Mouse (Mus musculus) liver, embryonic 11.5 days (tissue): ENCODE results near the gene Tas1r2. TPM values are rescaled to one million over a fixed set of nuclear protein-coding genes. Genes with fewer than 3 reads are reported as not detected.

Experiments
- microRNA-seq: library from miRNA; unstranded; fragments of <30 nt; microRNA quantifications from one replicate; pipeline ENCODE4, GENCODE M21; 2017; ENCODE audit warnings: borderline number of aligned reads
- polyA plus RNA-seq: library from polyadenylated mRNA; unstranded; fragments of >200 nt; fragmentation: Nextera tagmentation; extraction: Ambion mirVana; gene quantifications from 2 replicates; pipeline ENCODE4 v1.2.1, GENCODE M21; 2014

The Tas1r2 gene
- polyA plus RNA-seq, 1 experiment from 2014 or later, result not detected

Small RNA genes lying within 50 kb of the gene (microRNA-seq; reads per million reads assigned to microRNA genes)
- 1.1 reads per million for gene Mir7020

Other genes starting within 250 kb of the Tas1r2 start
- 1.8 and 2.2 TPM in 2 replicates for gene Iffo2, start 123.0 kb upstream of the Tas1r2 start, polyA plus RNA-seq
- gene Gm21969, start 50.4 kb upstream of the Tas1r2 start, polyA plus RNA-seq, result not detected in 2 replicates
- gene Aldh4a1, start 30.7 kb upstream of the Tas1r2 start, polyA plus RNA-seq, result 45.2 and 52.0 TPM in 2 replicates
- gene Pax7, start 180.0 kb downstream of the Tas1r2 start, polyA plus RNA-seq, result 0.12 and 0.19 TPM in 2 replicates